Mouse (Mus musculus) megakaryocyte-erythroid progenitor cell, adult 5-6 weeks (primary cell): ENCODE results near the gene Ankrd23. TPM values are rescaled to one million over a fixed set of nuclear protein-coding genes. Genes with fewer than 3 reads are reported as not detected.

Experiments
- ATAC-seq: replicated peaks from 2 replicates; pipeline ENCODE4 v1.8.0; 2016; ENCODE audit warnings: mild to moderate bottlenecking, inconsistent platforms; ENCODE audit not compliant: severe bottlenecking, poor library complexity, low FRiP score, low TSS enrichment
- total RNA-seq, 2 experiments: library from RNA; stranded (forward) in 1 of 2; stranded (reverse) in 1 of 2; fragments of 200-1000, 215-1000 nt in 1 of 2; fragments of >200 nt in 1 of 2; fragmentation: Nextera tagmentation in 1 of 2; gene quantifications; 2 replicates each; pipeline ENCODE4 v1.2.3; 2014 to 2017

Ankrd23 gene
- total RNA-seq, 2 experiments from 2014 or later, result 2.5 to 8.3 TPM

GRCm38 (mm10) chr1:36566425-36566824 lies 29.7 kb upstream of the Ankrd23 start:
- ATAC-seq, result no peak

GRCm38 (mm10) chr1:36564101-36564500 lies 27.4 kb upstream of the Ankrd23 start:
- ATAC-seq, result no peak

DNA sequence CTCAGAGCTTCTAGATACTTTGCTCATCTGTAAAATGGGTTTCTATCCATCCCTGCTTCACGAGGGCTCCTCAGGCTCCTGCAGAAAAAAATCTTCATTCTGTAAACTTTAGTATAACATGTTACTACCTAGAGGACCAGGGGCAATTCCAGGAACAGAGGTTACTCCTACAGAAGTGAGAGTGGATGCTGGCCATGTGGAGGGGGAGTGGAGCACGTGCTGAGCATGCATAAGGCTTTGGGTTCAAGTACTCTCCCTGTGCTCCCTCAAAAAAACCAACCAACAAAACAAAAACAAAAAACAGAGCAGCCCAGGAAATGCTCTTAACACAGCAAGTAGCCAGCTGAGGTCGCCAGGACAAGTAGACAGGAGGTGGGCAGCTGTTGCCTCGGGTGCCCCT lies 26.9 kb upstream of the Ankrd23 start:
- ATAC-seq, result no peak

GRCm38 (mm10) chr1:36563197-36563596 lies 26.5 kb upstream of the Ankrd23 start:
- ATAC-seq, result no peak

DNA sequence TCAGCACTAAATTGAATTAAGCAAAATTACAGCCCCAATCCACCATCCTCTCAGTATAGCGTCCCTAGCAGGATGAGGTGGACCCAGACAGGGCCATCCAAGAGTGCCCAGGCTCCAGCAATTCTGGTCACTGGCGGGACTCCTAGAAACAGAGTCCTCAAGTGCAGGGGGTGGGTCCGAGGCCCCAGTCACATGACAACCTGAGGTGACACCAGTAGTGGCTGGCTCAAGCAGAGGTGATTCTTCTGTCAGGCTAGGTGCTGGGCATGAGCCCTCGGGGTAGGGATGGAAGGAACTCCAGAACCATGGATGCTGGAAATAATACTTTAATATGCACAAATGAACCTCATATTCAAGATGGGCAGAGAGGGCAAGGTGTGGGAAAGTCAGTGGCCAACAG lies 25.7 kb upstream of the Ankrd23 start:
- no peak for ATAC-seq

DNA sequence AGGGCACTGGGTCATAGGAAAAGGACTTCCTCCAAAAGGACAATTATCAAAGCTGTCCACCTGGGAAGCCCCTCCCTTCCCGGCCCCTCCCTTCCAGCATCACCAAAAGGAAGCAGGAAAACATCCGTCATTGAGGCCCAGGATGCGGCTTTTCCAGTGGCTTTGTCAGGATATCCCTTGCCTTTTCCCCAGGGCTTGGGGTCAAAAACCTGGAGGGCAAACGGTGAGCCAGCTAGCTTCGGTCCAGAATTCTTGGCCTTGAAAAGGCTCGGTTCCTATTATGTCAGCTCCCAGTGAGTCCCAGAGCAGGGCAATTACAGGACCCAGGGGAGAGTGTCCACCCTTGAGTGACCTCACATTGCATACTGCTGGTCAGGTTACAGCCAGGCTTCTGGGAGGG lies 24.2 kb upstream of the Ankrd23 start:
- ATAC-seq, result no peak

- no peak for ATAC-seq
Measured at GRCm38 (mm10) chr1:36559888-36560287, 23.2 kb upstream of the Ankrd23 start.

DNA sequence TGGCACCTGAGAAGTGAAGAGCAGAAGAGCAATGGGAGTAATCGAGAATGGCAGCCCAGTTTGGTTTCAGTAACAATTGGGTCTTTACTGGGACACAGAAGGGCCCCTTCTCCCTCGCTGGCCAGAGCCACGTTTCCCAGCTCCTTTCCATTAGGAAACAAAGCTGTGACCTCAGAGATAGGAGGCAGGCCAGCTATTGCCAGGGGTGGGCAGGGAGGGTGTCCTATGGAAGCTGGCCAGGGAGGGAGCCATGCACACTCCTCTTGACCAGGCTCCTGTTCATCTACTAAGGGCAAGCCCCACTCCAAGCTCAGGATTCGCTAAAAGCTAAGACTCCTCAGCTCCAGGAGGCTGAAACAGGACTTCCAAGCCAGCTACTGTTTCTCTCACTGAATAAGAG lies 22.6 kb upstream of the Ankrd23 start:
- no peak for ATAC-seq

DNA sequence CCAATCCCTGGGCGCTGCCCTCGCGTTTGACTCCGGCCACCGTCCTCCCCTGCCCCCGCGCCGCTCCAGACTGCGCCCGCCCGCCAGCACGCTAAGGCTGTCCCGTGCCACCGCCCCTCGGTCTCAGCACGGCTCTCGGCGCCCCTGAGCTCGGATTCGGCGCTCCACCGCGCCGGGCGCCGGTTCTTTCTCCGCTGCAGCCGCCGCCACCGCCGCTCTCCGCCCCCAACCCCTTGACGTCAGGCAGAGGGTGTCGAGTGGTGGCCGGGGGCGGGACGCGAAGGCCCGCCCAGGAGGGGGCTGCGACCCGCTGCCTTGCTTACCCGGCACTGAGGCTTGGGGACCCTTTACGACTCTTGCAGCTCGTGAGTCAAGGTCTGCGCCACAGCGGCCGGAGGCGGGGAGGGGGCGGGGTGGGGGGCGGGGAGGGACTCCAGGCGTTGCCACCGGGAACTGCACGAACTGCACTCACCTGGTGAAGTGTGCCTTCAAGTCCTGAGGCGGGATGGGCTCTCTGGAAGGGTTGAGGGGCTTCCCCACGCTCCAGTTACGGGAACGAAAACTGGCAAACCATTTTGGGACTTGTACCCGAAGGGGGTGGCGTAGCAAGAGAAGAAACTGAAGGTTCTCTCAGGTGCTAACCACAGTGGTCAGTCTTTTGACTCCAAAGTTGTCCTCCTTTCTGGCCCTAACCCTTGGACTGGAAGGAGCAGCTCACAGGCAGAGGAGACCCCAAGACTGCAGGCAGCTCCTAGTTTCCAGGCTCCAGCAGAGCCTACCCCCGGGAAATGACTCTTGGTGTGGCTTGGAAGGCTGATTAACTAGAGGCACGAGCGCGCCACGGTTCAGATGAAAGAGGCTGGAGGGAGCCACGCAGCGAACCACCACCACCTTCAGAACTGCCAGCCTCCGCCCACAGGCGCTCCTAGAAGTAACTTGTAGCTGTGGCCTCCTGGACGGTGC lies 21.6 kb upstream of the Ankrd23 start, which contains the start of gene Sema4c:
TSS of gene Sema4c (minus strand) at position 319 of the 963 bp plus-strand sequence.
- no peak for ATAC-seq

- 0 out of 2 replicates have a peak, but pooled peaks have one; percentile 3 for ATAC-seq
Measured at GRCm38 (mm10) chr1:36557457-36558011, 20.9 kb upstream of the Ankrd23 start.

- peak; percentile 42 for ATAC-seq
Measured at GRCm38 (mm10) chr1:36556553-36557456, 20.1 kb upstream of the Ankrd23 start.

- ATAC-seq, result no peak
Measured at GRCm38 (mm10) chr1:36555798-36556395, 19.2 kb upstream of the Ankrd23 start.

DNA sequence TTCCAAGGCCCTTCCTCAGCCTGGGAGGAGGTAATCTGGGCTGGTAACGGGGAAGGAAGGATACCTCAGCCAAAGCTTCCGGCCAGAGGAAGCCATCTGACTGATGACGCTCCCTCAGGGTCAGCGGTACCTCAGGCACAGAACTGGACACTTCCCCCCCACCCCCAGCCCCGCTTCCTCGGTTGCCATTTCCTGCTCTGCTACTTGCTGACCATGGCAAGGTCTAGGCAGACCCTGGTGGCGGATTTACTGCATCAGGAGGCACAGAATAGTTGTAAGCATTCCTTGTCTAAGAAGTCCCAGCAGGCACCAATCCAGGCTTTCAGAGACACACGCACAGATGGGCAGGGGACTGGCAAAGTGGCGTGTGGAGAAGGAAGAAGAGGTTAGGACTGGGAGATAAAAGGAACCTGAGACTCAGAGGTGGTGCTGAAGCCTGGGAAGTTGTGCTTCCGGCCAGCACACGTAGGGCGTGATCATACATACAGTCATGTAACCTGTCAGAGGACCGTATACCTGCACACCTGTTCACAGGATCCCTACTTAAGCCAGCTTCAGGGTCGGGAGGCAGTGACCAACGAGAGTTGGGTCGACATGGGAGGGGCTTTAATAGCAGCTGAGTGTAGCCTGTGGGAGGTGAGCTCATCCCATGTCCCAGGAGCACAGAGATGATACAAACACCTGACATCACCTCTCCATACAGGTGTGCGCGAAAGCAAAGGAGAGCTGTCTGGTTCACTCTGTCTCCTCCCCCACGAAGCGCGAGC lies 18.1 kb upstream of the Ankrd23 start:
- ATAC-seq, result no peak

DNA sequence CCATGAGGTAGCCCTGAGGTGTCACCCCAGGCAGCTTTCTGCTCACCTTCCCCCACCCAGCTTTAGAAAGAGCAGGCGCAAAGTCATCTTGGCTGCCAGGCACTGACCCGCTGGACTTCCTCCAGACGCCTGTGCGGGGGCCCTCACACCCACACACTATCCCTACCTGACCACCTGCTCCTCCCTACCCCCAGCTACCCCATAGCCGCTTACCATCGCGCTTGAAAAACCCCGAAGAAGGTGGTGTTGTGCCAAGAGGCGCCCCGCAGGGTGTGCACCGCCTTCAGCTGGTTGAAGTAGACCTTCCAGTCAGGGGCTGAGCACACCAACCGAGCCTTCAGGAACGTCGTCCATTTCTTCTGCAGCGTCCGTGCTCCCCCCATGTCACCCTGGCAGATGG lies 15.8 kb upstream of the Ankrd23 start:
- no peak for ATAC-seq

- ATAC-seq, result no peak
Measured at GRCm38 (mm10) chr1:36551904-36552303, 15.2 kb upstream of the Ankrd23 start.

DNA sequence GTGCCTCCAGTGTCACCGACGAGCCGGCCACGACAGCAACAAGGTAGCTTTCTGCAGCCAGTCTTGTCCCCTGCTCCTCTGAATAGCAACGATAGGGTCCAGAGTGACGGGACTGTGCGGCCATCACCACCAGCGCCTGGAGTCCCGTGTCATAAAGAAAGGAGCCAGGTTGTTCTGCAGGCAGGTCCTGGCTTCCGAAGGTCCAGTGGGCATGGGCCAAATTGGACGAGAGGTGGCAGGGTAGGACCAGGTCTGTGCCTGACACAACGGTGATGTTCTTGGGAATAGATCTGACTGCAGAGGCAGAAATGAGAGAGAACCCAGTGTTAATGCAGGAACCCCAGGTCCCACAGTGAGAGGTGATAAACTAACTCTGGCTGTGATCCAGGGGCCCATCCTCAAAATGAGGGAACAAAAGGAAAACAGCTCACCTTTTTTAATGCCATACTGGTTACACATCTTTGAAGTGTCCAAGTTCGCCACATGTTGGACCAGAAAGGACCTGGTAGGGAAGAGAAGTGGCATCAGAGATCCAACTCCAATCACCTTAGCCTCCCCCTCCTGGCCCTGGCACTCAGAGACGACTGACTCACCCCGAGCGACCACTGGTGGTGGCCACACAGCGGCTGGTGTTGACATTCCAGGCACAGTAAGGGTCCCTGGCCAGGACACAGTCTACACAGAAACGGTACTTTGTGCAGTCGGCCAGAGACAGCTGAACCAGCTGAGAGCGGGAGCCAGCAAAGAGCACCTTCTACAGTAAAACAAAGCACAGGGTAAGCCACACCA lies 13.6 kb upstream of the Ankrd23 start:
- no peak for ATAC-seq

- ATAC-seq, result no peak
Measured at GRCm38 (mm10) chr1:36549491-36549890, 12.8 kb upstream of the Ankrd23 start.

- no peak for ATAC-seq
Measured at GRCm38 (mm10) chr1:36548771-36549170, 12.1 kb upstream of the Ankrd23 start.
